Mouse (Mus musculus) heart, adult 2 months (tissue): ENCODE results near the gene Pafah1b1.

Experiments
- CTCF ChIP-seq: fragments of 200-600 bp; IDR thresholded peaks from 2 replicates; pipeline ENCODE4 v1.8.1; 2022; ENCODE audit warnings: antibody characterized with exemption, mild to moderate bottlenecking, moderate library complexity
- EP300 ChIP-seq: fragments of 200-500 bp; IDR thresholded peaks from 2 replicates; pipeline ENCODE4 v1.6.1; 2011; ENCODE audit warnings: low read depth, low read length, control low read depth; ENCODE audit not compliant: insufficient read depth
- POLR2A ChIP-seq: fragments of 200-500 bp; IDR thresholded peaks from 2 replicates; pipeline ENCODE4 v1.6.1; 2011; ENCODE audit warnings: mild to moderate bottlenecking, low read depth, low read length, control low read depth; ENCODE audit not compliant: insufficient read depth

GRCm38 (mm10) chr11:74668466-74668865, 56.0 kb downstream of the Pafah1b1 start:
- TF ChIP-seq EP300 = no peak
- TF ChIP-seq CTCF = no peak
- TF ChIP-seq POLR2A = no peak
